Mouse (Mus musculus) olfactory bulb, adult 2 months (tissue): ENCODE measurements around the gene Foxo3. TPM values are rescaled to one million over a fixed set of nuclear protein-coding genes. Genes with fewer than 3 reads are reported as not detected.

Experiments
- H3K27ac ChIP-seq: fragments of 200-500 bp; 2 replicates; pipeline ENCODE4 v1.5.1; 2012; ENCODE audit warnings: low read depth, low read length; ENCODE audit not compliant: insufficient read depth
- H3K4me1 ChIP-seq: fragments of 200-500 bp; 2 replicates; pipeline ENCODE4 v1.6.1; 2012; ENCODE audit warnings: low read length; ENCODE audit not compliant: control insufficient read depth, insufficient read depth
- H3K4me3 ChIP-seq: fragments of 200-500 bp; 2 replicates; pipeline ENCODE4 v1.5.1; 2012; ENCODE audit warnings: mild to moderate bottlenecking, low read depth, low read length, moderate library complexity; ENCODE audit not compliant: insufficient read depth
- CTCF ChIP-seq: fragments of 200-500 bp; IDR thresholded peaks from 2 replicates; pipeline ENCODE4 v1.5.1; 2012; ENCODE audit warnings: low read depth, mild to moderate bottlenecking, low read length, moderate library complexity; ENCODE audit not compliant: insufficient read depth
- POLR2A ChIP-seq: fragments of 200-500 bp; IDR thresholded peaks from 2 replicates; pipeline ENCODE4 v1.6.1; 2012; ENCODE audit warnings: mild to moderate bottlenecking, low read depth, low read length, moderate library complexity; ENCODE audit not compliant: insufficient read depth
- WGBS: fragments of 180-500 bp; shearing (Covaris S2); methylation state at CpG from one replicate; pipeline ENCODE4 v1.1.7; 2018; 5-methylcytosine and 5-hydroxymethylcytosine counted together
- polyA plus RNA-seq: library from polyadenylated mRNA; stranded (reverse); fragments of >200 nt; gene quantifications from 2 replicates; pipeline ENCODE4 v1.2.4, GENCODE M21; 2012; ENCODE audit warnings: low replicate concordance; ENCODE audit not compliant: missing spikeins, insufficient read depth, insufficient read length

Foxo3 gene
- polyA plus RNA-seq, 1 experiment, result not detected

DNA sequence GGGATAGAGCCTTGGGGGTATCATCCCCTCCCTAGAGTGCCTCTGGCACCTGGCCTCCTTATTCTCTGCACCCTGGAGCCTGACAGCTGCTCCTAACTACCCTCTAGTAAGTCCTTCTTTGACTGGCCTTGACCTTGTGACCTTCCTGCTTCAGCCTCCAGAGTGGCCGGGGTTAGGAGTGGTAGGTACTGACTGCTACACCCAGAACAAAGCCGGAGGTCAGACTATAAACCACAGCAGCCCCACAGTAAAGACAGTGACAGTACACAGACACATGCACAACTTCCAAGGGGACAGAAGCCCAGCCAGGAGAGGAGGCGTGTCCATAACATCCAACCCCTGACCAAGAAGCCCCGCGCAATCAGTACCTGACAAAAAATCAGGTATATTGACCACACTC, 106.4 kb downstream of the Foxo3 start:
- 92% methylated on average over 5 of the region's 5 CpGs for WGBS
- H3K4me3 ChIP-seq, result no peak overlapping the region
- TF ChIP-seq POLR2A (no peak), CTCF (no peak)

DNA sequence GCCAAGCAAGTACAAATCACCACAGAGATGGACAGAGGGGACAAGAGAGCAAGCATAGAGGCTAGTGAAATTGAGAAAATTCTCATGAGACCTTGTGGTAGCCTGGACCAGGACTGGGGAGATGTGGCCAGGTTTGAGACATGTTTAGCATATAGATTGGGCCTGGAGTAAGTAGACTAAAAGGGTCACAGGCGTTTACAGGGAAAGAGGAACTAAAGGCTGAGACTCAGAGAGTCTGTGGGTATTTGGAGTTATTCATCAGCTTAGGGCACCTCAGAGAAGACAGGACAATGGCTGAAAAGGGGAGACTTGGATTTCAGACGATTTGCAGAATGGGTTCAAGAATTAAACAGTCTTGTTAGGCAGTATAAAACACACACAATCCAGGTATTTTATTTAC, 121.8 kb downstream of the Foxo3 start:
- no peak overlapping the region for H3K4me3 ChIP-seq
- no peak for TF ChIP-seq CTCF
- TF ChIP-seq POLR2A, result no peak
- H3K27ac ChIP-seq, result no peak overlapping the region
- peaks cover 3% of the 10 kb centered on the region; the same call in 1 of the 2 replicates for H3K4me1 ChIP-seq
- 61% methylated on average over 2 of the region's 2 CpGs for WGBS

More for the DNA sequence above, 106.4 kb downstream of the Foxo3 start:
- H3K4me1 ChIP-seq, result peaks cover 12% of the 10 kb centered on the region
- no peak overlapping the region for H3K27ac ChIP-seq

DNA sequence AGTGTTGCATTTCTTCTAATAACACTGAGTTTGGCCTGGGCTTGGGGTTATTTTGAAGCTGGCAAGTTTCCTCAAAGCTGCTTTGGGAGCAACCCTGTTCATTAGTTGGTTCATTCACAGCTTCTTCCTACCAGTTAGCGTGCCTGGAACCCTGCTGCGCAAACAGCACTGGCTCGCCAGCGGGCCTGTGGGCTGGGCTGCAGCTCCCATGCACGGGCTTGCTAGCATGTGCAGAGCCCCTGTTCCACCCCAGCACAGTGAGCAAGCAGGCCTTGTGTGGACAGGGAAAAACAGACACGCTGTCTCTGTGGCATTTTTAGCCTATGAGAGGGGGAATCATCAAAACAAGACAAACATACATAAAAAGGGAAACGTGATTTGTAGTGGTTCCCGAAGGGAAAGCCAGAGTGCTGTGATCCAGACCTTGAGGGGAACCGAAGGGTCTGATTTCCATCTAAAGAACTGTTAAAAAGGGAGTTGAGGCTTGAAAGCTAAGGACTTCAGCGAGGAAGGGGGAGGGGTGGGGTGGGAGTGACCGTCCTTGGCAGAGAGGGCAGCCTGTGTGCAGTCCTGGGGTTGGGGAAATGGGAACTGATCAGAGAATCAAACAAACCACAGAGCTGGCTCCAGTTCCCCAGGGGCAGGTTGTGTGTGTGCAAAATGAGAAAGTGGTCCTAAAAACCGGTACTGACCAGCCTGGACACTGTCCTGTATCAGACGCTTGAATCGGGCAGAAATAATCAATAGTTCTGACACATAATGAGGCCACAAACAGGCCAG, 123.9 kb downstream of the Foxo3 start:
- TF ChIP-seq CTCF (no peak), POLR2A (no peak)
- Histone ChIP-seq H3K4me3 (no peak overlapping the region), H3K27ac (no peak overlapping the region), H3K4me1 (peaks cover 3% of the 10 kb centered on the region; the same call in 1 of the 2 replicates)
- WGBS, result 28% methylated on average over 14 of the region's 14 CpGs

DNA sequence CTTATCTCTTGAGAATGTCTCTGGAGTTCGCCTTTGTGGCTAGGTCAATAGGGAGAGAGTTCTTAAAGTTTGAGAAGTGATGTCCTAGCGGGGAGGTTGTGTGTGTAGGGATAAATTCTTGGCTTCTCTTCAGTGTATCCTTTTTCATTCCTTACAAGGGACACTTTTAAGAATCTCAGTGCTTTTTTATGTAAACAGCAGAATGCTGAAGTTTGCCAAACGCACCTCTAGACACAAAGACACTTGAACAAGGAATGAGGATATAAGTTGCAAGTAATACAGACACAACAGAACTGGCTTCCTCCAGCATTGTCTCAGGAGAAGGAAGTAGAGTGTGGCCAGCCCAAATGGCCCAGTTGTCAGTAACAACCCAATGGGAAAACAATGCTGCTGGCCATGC, 126.8 kb downstream of the Foxo3 start:
- WGBS, result 92% methylated on average over 3 of the region's 3 CpGs
- Histone ChIP-seq H3K4me3 (no peak overlapping the region), H3K4me1 (peaks cover 3% of the 10 kb centered on the region; the same call in 1 of the 2 replicates), H3K27ac (no peak overlapping the region)
- TF ChIP-seq POLR2A, result no peak
- TF ChIP-seq CTCF, result no peak

DNA sequence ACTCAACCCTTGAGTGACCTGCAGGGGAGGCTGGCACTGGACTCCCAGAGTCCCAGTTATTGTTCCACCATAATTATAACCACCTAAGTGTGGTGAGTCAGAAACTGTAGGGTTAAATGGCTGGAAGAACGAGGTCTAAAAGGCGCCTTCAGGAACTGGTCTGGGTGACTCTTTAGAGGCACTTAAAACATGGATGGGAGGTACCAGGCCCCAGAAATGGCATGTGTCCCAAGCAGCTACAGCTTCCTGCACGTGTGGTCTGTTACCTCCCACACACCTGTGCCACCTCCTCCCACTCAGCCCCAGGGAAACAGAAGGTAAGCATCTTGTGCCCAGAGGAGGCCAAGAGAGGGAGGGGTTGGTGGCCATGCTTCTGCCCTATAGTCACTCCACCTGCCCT, 128.2 kb downstream of the Foxo3 start:
- 89% methylated on average over 3 of the region's 3 CpGs for WGBS
- TF ChIP-seq POLR2A, result no peak
- TF ChIP-seq CTCF, result no peak
- Histone ChIP-seq H3K4me1 (peaks cover 3% of the 10 kb centered on the region; the same call in 1 of the 2 replicates), H3K27ac (no peak overlapping the region), H3K4me3 (no peak overlapping the region)

DNA sequence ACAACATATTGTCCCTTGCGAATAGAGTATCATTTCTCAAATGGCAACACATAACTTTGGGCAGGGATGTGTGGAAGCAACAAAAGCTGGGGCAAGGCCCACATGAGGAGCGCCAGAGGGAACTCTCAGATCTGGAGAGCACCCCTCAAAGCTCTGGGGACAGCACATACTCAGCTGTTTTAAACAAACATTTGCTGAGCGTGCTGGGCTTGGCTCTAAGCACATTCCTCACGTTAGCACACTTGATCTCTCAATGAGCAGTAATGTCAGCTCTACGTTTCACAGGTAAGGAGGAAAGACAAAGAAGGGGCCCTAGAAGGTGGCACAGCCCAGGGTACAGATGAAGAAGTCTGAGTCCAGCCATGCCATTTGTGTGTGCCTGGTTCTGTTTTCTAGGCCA, 131.3 kb downstream of the Foxo3 start:
- no peak overlapping the region for H3K27ac ChIP-seq
- H3K4me1 ChIP-seq, result no peaks in the 10 kb centered on the region
- TF ChIP-seq CTCF, result no peak
- no peak for TF ChIP-seq POLR2A
- 92% methylated on average over 5 of the region's 5 CpGs for WGBS
- no peak overlapping the region for H3K4me3 ChIP-seq

DNA sequence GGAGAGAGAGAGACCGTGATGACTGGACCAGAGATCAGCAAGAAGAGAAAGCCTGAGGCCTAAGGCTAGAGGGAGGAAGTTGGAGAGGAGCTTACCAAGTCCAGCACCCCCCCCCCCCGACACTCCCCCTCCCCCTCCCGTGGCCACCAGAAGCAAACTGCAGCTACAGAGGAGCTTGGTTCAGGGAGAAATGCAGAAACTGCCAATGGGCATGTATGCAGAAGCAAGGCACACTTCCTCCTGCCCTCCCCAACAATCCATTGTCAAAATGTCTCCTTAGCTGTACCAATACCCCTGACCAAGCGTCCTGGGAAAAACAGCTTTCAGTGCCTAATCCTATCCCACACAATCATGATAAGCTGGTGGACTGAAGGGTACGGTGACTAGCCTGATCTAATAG, 131.8 kb downstream of the Foxo3 start:
- Histone ChIP-seq H3K4me1 (no peaks in the 10 kb centered on the region), H3K27ac (no peak overlapping the region), H3K4me3 (no peak overlapping the region)
- 67% methylated on average over 5 of the region's 5 CpGs for WGBS
- TF ChIP-seq CTCF (no peak), POLR2A (no peak)

DNA sequence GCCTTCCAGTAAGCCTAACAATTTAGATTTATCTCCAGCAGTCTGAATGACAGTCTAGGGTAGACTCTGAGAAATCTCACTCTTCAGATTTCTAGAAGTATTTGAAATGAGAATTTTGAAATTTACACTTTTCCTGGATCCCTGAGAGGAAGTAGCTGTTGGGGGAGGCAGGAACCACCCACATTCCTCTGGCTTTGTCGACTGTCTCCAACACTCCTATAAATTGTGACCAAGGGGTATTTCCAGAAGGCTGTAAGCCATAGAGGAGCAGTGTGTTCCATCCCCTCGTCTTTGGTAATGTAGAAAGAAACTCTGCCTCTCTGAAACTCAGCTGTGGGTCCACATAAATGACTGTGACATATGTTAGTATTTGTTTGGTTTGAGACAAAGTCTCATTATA, 132.4 kb downstream of the Foxo3 start:
- TF ChIP-seq CTCF (no peak), POLR2A (no peak)
- no peak overlapping the region for H3K27ac ChIP-seq
- H3K4me1 ChIP-seq, result no peaks in the 10 kb centered on the region
- H3K4me3 ChIP-seq, result no peak overlapping the region
- WGBS, result 77% methylated on average over 2 of the region's 2 CpGs

DNA sequence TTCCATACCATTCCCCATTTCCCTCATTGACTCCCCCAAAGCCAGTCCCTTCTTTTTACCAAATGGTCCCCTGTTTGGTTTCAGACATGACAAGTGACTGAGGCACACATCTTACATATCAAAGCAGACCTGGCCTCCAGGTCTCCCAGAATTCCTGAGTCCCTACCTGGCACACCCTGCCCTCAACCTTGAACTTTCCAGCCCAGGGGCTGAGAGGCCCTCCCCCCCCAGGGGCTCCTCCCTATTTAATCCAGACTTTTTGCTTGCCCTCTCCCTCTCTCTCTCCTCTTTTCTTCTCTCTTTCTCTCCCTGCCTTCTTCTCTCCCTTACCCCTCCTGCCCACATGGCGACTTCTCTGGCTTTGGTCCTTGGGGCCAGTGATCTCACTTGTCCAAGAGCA, 133.8 kb downstream of the Foxo3 start:
- TF ChIP-seq CTCF, result no peak
- TF ChIP-seq POLR2A, result no peak
- WGBS, result 92% methylated on average over 1 of the region's 1 CpGs
- H3K27ac ChIP-seq, result no peak overlapping the region

More for the DNA sequence above, 133.8 kb downstream of the Foxo3 start:
- H3K4me3 ChIP-seq, result no peak overlapping the region
- no peaks in the 10 kb centered on the region for H3K4me1 ChIP-seq
